Mouse (Mus musculus): ENCODE data around the gene Dlx1. TPM values are rescaled to one million over a fixed set of nuclear protein-coding genes. Genes with fewer than 3 reads are reported as not detected.

The Dlx1 gene
- total RNA-seq, 1 experiment: 0.27 TPM

DNA sequence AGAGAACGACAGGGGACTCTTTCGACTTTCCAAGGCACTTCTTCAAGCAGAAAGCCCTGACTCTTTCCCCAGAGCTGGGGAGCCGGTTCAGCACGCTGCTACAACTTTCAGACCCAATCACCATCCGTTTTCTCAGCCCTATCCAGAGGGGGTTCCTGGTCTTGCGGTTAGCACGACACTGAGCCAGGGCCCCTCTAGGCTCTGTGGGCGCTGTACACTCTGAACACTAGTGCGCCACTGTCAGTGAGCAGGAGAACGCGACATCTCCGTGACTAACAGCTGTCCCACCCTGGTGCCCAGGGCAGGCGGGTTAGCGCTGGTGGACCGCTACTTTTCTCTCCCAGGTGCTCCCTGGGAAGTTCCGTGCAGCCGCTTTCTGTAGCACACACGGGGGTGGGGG is 23.8 kb downstream of the Dlx1 start:
- Histone ChIP-seq H3K9me3 (ENCODE audit: control insufficient read depth, insufficient read depth, low read depth, low read length) (no peaks in the 10 kb centered on the region), H3K27ac (ENCODE audit: insufficient read depth, low read depth, low read length, poor library complexity, severe bottlenecking) (no peak overlapping the region), H3K4me3 (ENCODE audit: insufficient read depth in 1 of 2, low read depth in 1 of 2, low read length in 2 of 2, poor library complexity in 1 of 2, severe bottlenecking in 1 of 2) (peak overlapping the region in 1 of 2 experiments; percentile 22; a peak in 1 of 4 replicates), H3K9ac (ENCODE audit: insufficient read depth, low read depth, low read length, poor library complexity, severe bottlenecking) (no peak overlapping the region), H3K36me3 (ENCODE audit: control insufficient read depth, insufficient read depth, low read length, poor library complexity, severe bottlenecking) (no peaks in the 10 kb centered on the region), H3K4me1 (ENCODE audit: control insufficient read depth in 2 of 2, insufficient read depth in 2 of 2, low read length in 2 of 2, poor library complexity in 1 of 2) (peaks cover 0 to 4% of the 10 kb centered on the region in 2 experiments; a peak in 1 of 4 replicates)
- no peak for DNase-seq (ENCODE audit: low read depth, low spot score)
- no peak for TF ChIP-seq ZC3H11A (IDR thresholded peaks at IDR 0.05; ENCODE audit: borderline replicate concordance, low read depth, low read length)
- no peak for TF ChIP-seq HCFC1 (IDR thresholded peaks at IDR 0.05; ENCODE audit: borderline replicate concordance, insufficient read depth, low read length)
- no peak for TF ChIP-seq ZNF384 (IDR thresholded peaks at IDR 0.05; ENCODE audit: low read depth, low read length)
- TF ChIP-seq CHD2 (IDR thresholded peaks at IDR 0.05; ENCODE audit: low read depth, low read length): no peak
- TF ChIP-seq MAFK (IDR thresholded peaks at IDR 0.05; ENCODE audit: insufficient read depth, low read depth, low read length): no peak
- in situ Hi-C loops (cut with MboI; ENCODE audit: low sequenced_read_pairs in 2 of 2, unreplicated experiment in 2 of 2): no loop called here

DNA sequence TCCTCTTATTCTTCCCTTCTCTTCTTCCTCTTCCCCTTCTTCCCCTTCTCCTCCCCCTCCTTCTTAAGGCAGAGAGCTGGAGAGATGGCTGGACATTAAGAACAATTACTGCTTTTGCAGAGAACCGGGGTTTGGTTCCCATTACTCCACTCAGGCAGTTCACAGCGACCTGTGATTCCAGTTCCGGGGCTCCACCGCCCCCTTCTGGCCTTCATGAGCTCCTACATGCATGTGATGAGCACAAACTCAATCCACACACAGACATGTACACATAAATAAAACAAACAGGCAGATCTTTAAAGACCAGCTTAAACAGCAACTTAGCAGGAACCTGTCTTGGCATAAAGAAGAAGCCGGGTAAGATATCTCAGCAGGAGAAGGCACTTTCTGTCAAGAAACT is 28.2 kb downstream of the Dlx1 start:
- Histone ChIP-seq H3K36me3 (ENCODE audit: control insufficient read depth, insufficient read depth, low read length, poor library complexity, severe bottlenecking) (no peaks in the 10 kb centered on the region), H3K27ac (ENCODE audit: insufficient read depth, low read depth, low read length, poor library complexity, severe bottlenecking) (no peak overlapping the region), H3K4me3 (ENCODE audit: insufficient read depth in 1 of 2, low read depth in 1 of 2, low read length in 2 of 2, poor library complexity in 1 of 2, severe bottlenecking in 1 of 2) (no peak overlapping the region), H3K4me1 (ENCODE audit: control insufficient read depth in 2 of 2, insufficient read depth in 2 of 2, low read length in 2 of 2, poor library complexity in 1 of 2) (peaks cover 0 to 3% of the 10 kb centered on the region in 2 experiments; a peak in 1 of 4 replicates), H3K9ac (ENCODE audit: insufficient read depth, low read depth, low read length, poor library complexity, severe bottlenecking) (no peak overlapping the region), H3K9me3 (ENCODE audit: control insufficient read depth, insufficient read depth, low read depth, low read length) (no peaks in the 10 kb centered on the region)
- TF ChIP-seq ZC3H11A (IDR thresholded peaks at IDR 0.05; ENCODE audit: borderline replicate concordance, low read depth, low read length) (no peak; the same call in 1 of the 2 replicates), HCFC1 (IDR thresholded peaks at IDR 0.05; ENCODE audit: borderline replicate concordance, insufficient read depth, low read length) (no peak), ZNF384 (IDR thresholded peaks at IDR 0.05; ENCODE audit: low read depth, low read length) (no peak), MAFK (IDR thresholded peaks at IDR 0.05; ENCODE audit: insufficient read depth, low read depth, low read length) (no peak), CHD2 (IDR thresholded peaks at IDR 0.05; ENCODE audit: low read depth, low read length) (no peak)
- peak; percentile 44 for DNase-seq (ENCODE audit: low read depth, low spot score)
- in situ Hi-C loops (cut with MboI; ENCODE audit: low sequenced_read_pairs in 2 of 2, unreplicated experiment in 2 of 2): no loop called here

DNA sequence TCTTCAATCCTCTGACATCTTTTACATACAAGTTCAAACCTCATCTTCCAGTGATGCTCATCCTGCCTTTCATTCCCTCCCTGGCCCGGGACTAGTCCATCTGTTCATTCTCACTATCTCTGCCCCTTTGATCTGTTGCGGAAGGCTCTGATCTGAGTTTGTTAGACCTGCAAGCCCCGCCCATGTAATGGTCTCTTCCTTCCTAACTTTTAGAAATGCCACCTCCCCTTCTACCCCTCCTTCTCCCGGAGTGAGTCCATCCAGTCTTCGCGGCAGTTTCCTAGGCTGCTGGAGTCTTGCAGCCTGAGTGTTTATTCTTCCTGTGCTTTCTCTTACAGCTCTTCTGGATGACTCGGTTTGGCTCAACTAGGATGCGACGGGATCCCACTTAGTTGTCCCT is 38.6 kb downstream of the Dlx1 start:
- in situ Hi-C loops (cut with MboI; ENCODE audit: low sequenced_read_pairs in 2 of 2, unreplicated experiment in 2 of 2): no loop called here
- TF ChIP-seq CHD2 (IDR thresholded peaks at IDR 0.05; ENCODE audit: low read depth, low read length) (no peak), ZNF384 (IDR thresholded peaks at IDR 0.05; ENCODE audit: low read depth, low read length) (no peak), ZC3H11A (IDR thresholded peaks at IDR 0.05; ENCODE audit: borderline replicate concordance, low read depth, low read length) (no peak), MAFK (IDR thresholded peaks at IDR 0.05; ENCODE audit: insufficient read depth, low read depth, low read length) (no peak), HCFC1 (IDR thresholded peaks at IDR 0.05; ENCODE audit: borderline replicate concordance, insufficient read depth, low read length) (no peak)

DNA sequence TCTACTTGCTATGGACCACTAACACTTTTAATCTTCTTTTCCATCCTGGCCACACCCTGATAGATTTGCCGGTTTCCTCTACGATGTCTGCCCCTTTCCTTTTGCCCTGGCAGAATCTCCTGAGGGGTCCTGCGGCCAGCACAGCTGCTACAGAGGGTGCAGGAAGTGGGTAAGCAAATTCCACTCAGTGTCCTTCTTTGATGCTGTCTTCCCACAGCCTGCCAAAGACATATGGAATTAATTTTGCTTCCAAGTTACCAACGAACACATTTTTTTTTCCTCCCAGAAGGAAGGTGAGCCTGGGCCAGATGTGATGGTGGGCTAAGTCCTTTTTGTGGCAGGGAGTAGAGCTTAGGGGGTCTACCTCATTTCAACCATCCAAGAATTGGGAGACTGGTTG is 45.8 kb downstream of the Dlx1 start:
- H3K27ac ChIP-seq (ENCODE audit: insufficient read depth, low read depth, low read length, poor library complexity, severe bottlenecking): no peak overlapping the region
- in situ Hi-C loops (cut with MboI; ENCODE audit: low sequenced_read_pairs in 2 of 2, unreplicated experiment in 2 of 2): no loop called here
- no peaks in the 10 kb centered on the region for H3K4me1 ChIP-seq (ENCODE audit: control insufficient read depth in 2 of 2, insufficient read depth in 2 of 2, low read length in 2 of 2, poor library complexity in 1 of 2)
- H3K9ac ChIP-seq (ENCODE audit: insufficient read depth, low read depth, low read length, poor library complexity, severe bottlenecking): no peak overlapping the region
- no peak for DNase-seq (ENCODE audit: low read depth, low spot score)
- TF ChIP-seq ZNF384 (IDR thresholded peaks at IDR 0.05; ENCODE audit: low read depth, low read length) (no peak), CHD2 (IDR thresholded peaks at IDR 0.05; ENCODE audit: low read depth, low read length) (no peak), MAFK (IDR thresholded peaks at IDR 0.05; ENCODE audit: insufficient read depth, low read depth, low read length) (no peak), ZC3H11A (IDR thresholded peaks at IDR 0.05; ENCODE audit: borderline replicate concordance, low read depth, low read length) (no peak), HCFC1 (IDR thresholded peaks at IDR 0.05; ENCODE audit: borderline replicate concordance, insufficient read depth, low read length) (no peak)
- H3K4me3 ChIP-seq (ENCODE audit: insufficient read depth in 1 of 2, low read depth in 1 of 2, low read length in 2 of 2, poor library complexity in 1 of 2, severe bottlenecking in 1 of 2): no peak overlapping the region
- H3K36me3 ChIP-seq (ENCODE audit: control insufficient read depth, insufficient read depth, low read length, poor library complexity, severe bottlenecking): no peaks in the 10 kb centered on the region
- no peaks in the 10 kb centered on the region for H3K9me3 ChIP-seq (ENCODE audit: control insufficient read depth, insufficient read depth, low read depth, low read length)

More for the DNA sequence above, 38.6 kb downstream of the Dlx1 start:
- Histone ChIP-seq H3K4me3 (ENCODE audit: insufficient read depth in 1 of 2, low read depth in 1 of 2, low read length in 2 of 2, poor library complexity in 1 of 2, severe bottlenecking in 1 of 2) (no peak overlapping the region), H3K9me3 (ENCODE audit: control insufficient read depth, insufficient read depth, low read depth, low read length) (no peaks in the 10 kb centered on the region), H3K36me3 (ENCODE audit: control insufficient read depth, insufficient read depth, low read length, poor library complexity, severe bottlenecking) (no peaks in the 10 kb centered on the region), H3K27ac (ENCODE audit: insufficient read depth, low read depth, low read length, poor library complexity, severe bottlenecking) (no peak overlapping the region), H3K4me1 (ENCODE audit: control insufficient read depth in 2 of 2, insufficient read depth in 2 of 2, low read length in 2 of 2, poor library complexity in 1 of 2) (peaks cover 0 to 4% of the 10 kb centered on the region in 2 experiments; a peak in 1 of 4 replicates), H3K9ac (ENCODE audit: insufficient read depth, low read depth, low read length, poor library complexity, severe bottlenecking) (no peak overlapping the region)
- peak; percentile 20 for DNase-seq (ENCODE audit: low read depth, low spot score)
